Mouse (Mus musculus): Measurements from ENCODE around the gene Xpo1. TPM values are rescaled to one million over a fixed set of nuclear protein-coding genes. Genes with fewer than 3 reads are reported as not detected.
"Not testable (repeated sequence)": the region's sequence is repeated elsewhere in the genome, so short reads cannot be mapped to it uniquely, and the experiment has no call there.

The Xpo1 gene
- total RNA-seq (2022) = 10 to 100 TPM; 52.4 to 58.9 (median 57.1) TPM

DNA sequence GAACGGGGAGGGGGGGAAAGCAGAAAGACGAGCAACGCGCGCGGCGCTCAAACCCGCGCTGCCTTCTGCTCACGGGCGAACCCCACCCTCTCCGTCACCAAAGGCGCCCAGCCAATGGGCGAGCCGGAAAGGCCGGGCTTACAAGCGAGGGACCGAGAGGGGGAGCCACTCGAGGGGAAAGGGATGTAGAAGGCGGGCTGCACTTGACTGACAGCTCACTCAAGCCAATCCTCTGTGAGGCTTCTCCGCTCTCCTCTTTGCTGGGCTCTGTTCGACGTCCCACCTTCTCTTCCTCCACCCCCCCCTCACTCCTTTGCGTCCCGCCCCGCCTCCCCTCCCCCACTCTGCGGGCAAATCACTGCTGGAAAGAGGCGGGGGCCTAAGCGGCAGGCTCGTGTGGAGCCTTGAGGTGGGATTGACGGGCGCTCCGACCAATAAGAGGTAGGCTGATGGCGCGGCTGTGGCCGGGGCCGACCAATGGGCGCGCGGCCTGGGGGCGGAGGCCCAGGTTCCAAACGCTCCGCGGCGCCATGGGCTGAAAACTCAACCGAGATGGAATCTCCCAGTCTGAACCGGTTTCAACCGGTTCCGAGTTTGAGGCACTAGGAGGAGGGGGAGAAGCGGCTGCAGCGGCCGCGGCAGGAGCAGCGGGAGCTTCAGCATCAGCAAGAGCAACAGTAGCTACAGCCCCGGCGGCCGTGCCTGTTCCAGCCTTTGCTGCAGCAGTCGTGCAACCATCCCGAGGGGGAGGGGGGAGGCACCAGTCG is at the start of gene Xpo1:
TSS of gene Xpo1 (plus strand) at position 615 of the 767 bp plus-strand sequence.
- peak; percentile 99 to 100 for DNase-seq (ENCODE audit: low spot score in 2 of 2)

DNA sequence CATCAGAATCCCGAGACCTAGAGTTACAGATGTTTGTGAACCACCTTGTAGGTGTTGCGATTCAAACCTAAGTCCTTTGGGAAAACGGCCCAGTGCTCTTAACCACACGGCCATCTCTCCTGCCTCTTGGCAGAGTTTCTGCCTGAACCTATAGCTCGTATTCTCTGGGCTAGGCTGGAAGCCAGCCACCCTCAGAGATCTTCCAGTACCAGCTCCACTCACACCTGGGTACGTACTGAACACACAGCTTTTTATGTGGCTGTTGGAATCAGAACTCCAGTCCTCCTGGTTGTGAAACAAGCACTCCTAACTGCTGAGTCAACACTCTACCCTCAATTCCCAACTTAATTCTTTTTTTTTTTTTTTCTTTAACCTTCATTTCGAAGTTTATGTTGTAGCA is 46.1 kb upstream of the Xpo1 start:
- DNase-seq (ENCODE audit: low spot score in 2 of 2) = no peak

DNA sequence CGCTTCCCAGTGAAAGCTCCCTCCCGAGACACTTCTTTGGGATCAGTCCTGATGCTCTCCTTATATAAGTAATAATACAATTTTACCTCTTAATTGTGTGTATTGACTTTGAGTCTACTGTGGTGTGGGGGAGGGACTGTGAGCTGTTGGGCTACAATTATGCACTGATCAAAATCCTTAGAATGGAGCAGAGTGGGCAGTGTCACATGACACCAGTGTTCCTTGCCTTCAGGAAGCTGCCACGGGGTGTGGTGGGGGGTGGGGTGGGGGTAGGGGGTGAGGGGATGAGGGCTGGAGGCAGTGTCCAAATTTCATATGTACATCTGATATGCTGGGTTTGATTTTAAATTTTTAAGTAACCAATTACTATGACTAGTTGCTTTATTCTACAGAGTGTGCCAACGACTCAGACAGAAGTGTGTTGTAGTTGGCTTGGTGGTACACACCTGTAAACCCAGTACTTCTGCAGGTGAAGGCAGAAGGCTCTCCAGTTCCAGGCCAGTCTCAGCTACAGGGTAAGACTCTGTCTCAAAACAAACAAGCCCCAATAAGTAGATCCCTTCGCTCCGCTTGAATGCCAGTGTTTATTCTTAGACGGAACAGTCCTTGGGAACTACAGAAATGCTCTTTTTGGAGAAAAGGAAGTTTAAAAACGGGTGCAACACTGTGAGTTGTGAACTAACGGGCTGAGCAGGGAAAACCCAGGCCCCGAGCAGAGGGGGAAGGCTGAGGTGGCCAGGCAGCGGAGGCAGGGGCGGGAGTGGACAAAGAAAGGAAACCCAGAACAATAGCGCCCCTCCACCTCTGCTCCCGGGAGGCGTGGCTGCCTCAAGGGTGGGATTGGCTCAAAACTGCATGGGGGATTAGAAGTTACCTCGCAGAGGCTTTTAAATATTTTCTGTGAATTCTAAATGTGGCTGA is 45.0 kb upstream of the Xpo1 start:
- no peak for DNase-seq (ENCODE audit: low spot score in 2 of 2)

DNA sequence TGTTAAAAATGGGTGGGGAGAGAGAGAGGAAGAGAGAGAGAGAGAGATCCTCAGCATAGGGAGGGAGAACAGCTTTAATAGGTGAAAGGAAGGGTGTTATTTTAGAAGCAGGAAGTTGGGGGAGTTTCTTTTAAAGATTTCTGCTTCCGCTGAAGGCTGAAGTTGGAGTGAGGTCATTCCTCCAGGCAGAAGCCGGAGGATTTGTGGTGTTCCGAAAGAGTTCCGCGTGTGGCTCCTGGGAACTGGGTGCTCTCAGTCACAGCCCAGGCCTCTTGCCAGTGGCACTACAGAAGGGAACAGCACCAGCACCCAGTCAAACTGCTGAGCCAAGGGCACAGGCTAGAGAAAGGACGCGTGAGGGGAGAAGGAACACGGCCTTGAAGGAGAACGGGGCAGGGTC is 38.4 kb upstream of the Xpo1 start:
- DNase-seq (ENCODE audit: low spot score in 2 of 2) = no peak

DNA sequence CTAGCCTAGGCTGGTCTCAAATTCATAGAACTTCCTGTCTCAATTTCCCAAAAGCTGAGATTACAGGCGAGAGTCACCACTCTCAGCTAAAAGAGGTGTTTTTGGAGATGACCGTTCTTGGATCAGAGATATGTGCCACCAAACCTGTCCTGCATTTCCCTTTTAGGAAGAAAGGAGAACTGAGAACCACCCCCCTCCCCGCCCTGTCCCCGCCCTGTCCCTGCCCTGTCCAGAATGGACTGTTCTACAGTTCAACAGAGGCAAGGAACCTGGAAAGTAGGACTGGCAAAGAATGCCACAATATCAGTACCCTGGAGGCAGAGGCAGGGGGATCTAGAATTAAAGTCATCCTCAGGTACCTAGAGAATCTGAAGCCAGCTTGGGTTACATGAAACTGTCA is 19.8 kb upstream of the Xpo1 start:
- no peak for DNase-seq (ENCODE audit: low spot score in 2 of 2)

DNA sequence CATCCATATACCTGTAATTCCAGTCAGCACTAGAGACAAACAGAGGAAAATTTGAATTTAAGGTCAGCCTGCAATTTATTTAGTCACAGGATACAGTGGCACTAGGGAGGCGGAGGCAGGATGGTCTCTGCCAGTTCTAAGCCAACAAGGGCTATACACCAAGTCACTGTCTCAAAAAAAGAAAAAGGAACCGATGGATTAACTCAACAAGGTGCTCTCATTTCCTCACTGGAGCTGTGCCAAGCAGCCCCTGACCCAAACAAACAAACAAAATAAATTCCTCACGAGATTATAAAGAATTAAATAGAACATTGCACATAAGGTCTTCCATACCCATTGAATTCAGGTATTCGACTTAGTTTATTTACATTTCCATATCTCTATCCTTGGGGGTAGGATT is 1.9 kb upstream of the Xpo1 start:
- DNase-seq (ENCODE audit: low spot score in 2 of 2) = no peak

DNA sequence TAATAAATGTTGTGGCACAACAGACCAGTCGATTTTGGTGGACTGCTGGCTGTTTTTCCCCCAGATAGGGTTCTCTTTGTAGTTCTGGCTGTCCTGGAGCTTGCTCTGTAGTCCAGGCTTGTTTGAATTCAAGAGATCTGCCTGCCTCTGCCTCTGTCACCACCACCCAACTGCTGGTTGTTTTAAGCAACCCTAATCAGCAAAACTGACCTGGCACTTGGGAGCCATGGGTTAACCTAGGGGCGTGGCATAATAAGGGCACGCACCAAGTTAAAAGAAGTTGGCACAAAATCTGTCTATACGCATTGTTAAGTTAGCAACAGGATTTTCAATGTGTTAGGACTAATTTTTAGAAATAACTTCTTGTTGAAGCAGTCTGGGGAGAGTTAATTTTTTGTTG is 1.3 kb upstream of the Xpo1 start:
- no peak for DNase-seq (ENCODE audit: low spot score in 2 of 2)

DNA sequence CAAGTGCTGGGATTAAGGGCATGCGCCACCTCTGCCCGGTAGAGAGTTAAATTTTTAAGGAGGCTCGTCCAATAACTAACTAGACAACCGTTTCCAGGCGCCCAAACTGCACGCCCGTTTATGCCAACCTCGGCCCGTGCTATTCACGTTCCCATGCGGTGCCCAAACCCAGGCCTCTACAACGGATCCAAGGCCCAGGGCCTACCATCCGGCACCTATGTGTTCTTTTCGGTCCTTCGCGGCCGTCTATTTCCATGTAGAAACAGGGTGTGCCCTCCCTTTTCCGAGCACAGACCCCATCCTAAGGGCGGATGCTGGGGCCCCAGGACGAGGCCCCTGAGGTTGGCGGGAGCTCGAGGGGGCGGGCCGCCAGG is 801 bp upstream of the Xpo1 start:
- no peak for DNase-seq (ENCODE audit: low spot score in 2 of 2)

DNA sequence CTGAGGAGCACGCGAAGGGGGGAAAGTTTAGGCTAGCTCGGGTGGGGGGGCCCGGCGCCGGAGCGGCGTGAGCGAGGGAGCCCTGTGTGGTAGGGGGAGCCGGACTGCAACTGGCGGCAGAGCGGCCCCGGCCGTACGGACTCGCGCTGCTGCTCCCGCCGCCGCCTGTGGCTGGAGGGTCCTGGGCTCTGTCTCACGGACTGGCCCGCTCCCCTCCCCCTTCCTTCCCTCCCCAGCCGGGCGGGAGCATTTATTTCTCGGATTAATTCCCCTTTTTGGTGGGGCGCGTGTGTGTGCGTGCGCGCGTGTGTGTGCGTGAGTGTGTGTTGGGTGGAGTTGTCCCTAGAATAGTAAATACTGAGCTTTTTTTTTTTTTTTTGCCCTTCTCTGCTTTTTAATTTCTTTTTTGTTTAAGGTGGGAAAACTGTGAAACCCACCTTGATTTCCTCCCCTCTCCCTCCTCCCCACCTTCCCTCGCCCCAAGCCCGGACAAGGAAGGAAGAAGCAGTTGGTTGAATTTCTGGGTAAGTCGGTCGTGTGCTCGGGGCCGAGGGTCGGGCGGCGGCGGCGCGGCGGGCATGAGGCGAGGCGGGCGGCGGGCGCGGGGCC is 457 bp downstream of the Xpo1 start:
- no peak for DNase-seq (ENCODE audit: low spot score in 2 of 2)

DNA sequence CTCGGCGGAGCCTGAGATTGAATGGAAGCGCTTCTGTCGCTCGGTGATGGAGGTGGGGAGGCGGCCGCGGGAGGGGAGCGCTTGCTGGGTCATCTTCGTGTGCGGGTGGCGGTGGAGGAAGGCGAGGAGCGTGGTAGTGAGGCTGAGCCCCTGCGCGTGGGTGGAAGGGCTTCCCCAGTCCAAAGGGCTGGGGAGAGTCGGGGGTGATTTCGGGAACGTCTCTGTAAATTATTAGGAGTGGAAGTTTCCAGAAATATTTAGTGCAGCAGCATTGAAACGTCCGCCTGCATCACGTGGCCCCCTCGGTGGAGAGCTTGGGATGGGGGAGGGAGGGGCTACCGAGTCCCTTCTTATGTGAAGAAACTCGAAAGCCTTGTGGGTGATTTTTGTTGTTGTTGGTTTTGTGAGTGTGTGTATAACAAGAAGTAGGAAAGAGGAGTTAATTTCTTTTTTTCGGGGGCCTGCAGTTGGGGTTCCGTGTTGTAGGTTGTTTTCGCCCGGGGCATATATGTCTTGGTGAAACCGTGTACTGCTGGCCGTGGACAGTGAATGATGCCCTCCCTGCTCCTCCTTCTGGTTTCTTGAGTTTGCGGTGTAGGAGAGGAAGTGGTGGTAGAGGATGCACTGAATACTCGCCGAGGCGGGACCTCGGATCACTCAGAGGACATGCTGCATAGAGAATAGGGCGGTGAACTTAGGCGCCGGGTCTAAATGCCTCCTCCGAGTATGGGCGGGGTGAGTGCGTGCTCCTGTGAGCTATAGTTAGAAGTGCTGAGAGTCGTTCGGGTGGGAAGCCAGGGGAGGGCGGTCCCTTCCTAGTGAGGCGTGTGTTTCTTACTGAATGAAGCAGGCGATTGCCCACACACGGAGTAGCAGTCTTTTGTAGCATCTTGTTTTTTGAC is 1.2 kb downstream of the Xpo1 start:
- DNase-seq (ENCODE audit: low spot score in 2 of 2) = peak; percentile 51

DNA sequence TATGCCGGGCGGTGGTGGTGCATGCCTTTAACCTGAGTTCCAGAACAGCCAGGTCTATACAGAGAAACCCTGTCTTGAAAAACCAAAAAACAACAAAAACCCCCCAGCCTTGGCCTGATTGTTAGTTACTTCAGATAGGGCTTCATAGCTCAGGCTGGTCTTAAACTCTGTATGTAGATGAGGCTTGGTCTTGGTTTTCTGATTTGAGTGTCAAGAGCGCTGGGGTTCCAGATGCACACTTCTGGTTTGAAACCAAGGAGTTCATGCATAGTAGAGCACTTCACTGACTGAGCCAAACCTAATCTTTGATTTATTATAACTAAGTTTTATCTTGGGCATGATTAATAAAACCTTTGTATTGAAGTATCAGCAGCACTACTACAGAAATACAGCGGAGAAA is 3.2 kb downstream of the Xpo1 start:
- no peak for DNase-seq (ENCODE audit: low spot score in 2 of 2)

DNA sequence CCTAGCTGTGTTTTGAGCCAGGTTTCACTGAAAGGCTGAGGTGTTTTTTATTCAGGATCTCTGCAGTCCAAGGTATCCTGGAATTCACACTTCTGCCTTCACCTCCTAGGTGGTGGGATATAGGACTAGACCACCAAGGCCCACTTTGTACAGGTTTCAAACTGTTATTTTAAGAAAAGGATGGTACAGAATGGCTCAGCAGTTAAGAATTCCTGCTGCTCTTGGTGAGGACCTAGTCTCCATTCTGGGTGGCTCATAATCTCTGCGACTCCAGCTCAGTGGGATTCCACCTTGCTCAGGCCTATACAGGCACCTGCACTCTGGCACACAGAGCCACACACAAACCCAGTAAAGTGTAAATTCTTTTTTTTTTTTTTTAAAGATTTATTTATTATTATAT is 3.6 kb downstream of the Xpo1 start:
- no peak for DNase-seq (ENCODE audit: low spot score in 2 of 2)

DNA sequence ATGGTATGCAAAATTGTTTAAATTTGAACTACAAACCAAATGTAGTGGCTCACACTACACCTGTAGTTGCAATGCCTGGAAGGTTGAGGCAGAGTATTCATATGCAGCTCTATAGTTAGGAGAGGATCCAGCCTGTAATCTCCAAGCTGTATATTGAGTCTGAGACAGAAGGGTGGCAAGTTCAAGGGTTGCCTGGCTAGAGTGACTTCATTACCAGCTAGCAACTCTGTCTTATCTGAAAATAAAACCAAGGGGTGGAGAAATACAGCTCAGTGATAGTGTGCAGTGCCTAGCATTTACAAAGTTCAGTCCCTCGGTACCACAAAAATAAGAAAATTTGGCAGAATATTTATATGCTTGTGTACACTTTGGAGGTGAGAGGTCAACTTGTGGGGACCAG is 4.3 kb downstream of the Xpo1 start:
- DNase-seq (ENCODE audit: low spot score in 2 of 2) = no peak

DNA sequence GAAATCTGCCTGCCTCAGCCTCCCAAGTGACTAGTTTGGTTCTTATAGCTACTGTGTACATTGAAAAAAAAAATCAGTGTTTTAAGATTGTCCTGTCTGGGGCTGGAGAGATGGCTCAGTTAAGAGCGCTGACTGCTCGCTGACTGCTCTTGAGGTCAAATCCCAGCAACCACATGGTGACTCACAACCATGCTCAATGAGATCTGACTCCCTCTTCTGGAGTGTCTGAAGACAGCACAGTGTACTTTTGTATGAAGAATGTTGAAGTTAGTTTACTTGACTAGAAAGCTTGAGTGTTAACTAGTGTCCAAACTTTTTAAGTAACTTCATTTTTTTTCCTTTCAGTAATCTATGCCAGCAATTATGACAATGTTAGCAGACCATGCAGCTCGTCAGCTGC is 5.6 kb downstream of the Xpo1 start:
- no peak for DNase-seq (ENCODE audit: low spot score in 2 of 2)

DNA sequence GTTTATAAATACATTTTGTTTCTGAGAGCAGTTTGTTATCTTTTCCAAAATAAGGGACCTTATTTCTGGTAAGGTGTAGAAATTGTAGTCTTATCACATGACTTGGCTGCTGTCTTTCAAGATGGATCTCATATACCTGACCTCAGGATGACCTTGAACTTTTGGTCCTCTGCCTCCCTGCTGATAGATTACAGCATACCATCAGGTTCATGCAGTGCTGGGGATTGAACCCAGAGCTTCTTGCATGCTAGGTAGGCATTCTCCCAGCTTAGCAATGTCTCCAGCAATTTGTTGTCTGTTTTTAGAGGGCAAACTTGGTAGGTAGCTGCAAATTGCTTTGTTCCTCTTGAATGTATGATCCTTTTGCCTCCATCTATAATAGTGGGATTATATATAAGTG is 9.1 kb downstream of the Xpo1 start:
- no peak for DNase-seq (ENCODE audit: low spot score in 2 of 2)

DNA sequence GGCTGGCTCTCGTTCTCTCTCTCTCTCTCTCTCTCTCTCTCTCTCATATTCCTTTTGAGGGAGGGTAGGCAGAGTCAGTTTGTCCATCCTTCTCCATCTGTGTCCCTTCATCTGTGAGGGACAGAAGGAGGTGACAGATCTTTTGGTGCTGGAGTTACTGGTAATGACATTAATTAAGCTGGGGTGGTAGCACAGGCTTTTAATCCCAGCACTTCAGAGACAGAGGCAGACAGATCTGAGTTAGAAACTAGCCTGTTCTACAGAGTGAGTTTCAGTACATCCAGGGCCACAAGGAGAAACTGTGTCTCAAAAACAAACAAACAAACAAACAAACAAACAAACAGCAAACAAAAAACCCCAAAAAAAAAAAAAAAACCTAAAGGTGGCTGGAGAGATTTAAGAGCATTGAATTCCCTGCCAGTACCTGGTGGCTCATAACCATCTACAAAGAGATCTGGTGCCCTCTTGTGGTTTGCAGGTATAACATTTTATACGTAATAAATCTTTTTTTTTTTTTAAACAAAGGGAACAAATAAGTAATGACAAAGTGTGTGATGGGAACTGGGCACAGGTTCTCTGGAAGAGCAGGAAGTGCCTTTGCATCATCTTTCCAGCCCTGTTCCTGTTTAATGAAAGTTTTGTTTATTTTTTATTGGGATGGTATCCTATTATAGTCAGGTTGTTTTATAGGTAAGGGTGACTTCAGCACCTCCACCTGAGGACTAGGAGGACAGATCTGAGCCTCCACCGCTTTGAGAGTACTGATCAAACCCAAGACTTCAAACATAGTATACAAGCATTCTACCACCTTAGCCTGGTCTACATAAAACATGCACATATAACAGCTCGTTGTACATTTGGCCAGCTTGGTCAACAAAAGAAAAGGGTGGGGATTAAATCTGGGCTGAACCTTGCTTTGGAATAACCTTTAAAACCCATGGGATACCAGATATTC is 16.2 kb downstream of the Xpo1 start:
- no peak for DNase-seq (ENCODE audit: low spot score in 2 of 2)

DNA sequence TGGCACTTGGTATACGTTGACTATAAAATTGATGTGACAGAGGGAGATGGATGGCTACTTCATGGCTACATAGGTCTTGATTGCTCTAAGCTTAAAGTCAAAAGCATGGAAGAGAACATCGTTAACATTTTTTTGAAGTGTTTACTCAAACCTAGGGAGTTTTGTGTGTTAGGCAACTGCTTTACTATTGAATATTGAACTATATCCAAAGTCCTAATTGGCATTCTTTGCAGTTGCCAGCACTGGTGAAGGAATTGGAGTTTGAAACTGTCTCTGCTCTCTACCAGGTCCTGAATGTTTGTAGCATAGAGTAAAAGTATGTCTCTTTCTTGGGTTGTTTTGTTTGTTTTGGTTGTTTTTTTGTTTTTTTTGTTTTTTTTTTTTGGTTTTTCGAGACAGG is 19.9 kb downstream of the Xpo1 start:
- DNase-seq (ENCODE audit: low spot score in 2 of 2) = no peak

DNA sequence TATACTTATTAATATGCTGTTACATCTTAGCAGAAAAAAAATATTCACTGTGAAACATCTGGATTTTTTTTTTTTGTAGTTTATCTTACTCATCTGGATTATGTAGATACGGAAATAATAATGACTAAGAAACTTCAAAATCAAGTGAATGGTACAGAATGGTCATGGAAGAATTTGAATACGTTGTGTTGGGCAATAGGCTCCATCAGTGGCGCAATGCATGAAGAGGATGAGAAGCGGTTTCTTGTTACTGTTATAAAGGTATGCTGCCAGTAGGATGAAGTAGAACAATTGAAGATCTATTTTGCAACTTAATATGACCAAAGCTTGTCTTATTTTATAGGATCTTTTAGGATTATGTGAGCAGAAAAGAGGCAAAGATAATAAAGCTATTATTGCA is 28.6 kb downstream of the Xpo1 start:
- DNase-seq (ENCODE audit: low spot score in 2 of 2) = no peak

DNA sequence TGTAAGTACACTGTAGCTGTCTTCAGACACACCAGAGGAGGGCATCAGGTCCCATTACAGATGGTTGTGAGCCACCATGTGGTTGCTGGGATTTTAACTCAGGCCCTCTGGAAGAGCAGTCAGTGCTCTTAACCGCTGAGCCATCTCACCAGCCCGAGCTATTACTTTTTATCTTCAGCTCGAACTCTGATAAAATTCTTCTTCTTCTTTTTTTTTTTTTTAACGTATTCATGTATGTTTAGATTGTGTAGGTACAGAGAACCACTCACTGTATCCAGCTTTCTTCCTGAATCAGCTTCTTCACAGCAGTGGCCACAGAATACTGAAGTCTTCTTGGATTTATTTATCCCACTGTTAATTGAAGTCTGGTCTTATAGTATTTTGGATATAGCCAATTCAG is 33.0 kb downstream of the Xpo1 start:
- not testable (repeated sequence) for DNase-seq (ENCODE audit: low spot score in 2 of 2)

DNA sequence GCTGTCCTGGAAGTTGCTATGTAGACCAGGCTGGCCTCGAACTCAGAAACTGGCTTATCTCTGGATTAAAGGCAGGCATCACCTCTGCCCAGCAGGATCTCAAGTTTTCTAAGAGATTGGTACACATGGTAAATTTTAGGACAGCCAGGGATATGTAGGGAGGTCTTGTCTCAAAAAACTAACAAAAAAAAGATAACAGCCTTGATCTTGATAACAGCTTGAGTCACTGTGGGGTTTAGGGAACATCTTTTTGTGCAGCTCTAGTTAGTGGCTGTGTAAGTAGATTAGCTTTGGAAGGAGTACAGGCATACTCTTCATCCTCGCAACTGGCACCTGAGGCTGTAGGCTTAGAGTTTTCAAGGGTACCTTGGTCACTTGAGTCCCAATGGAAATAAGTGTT is 41.5 kb downstream of the Xpo1 start:
- DNase-seq (ENCODE audit: low spot score in 2 of 2) = no peak
